Mouse (Mus musculus) ES-Bruce4 (cell line): ENCODE measurements around the gene Ssbp3. TPM values are rescaled to one million over a fixed set of nuclear protein-coding genes. Genes with fewer than 3 reads are reported as not detected.

ENCODE experiments used
- H3K27ac ChIP-seq: 2 replicates; pipeline ENCODE4 v1.5.1; 2012; ENCODE audit warnings: low read length, inconsistent platforms; ENCODE audit not compliant: insufficient read depth
- H3K27me3 ChIP-seq: 2 replicates; pipeline ENCODE4 v1.6.1; 2012; ENCODE audit warnings: mild to moderate bottlenecking, low read length, inconsistent platforms; ENCODE audit not compliant: control insufficient read depth, poor library complexity, insufficient read depth, severe bottlenecking
- H3K36me3 ChIP-seq: 2 replicates; pipeline ENCODE4 v1.6.1; 2012; ENCODE audit warnings: inconsistent platforms, mild to moderate bottlenecking, low read length, moderate library complexity; ENCODE audit not compliant: control insufficient read depth, poor library complexity, insufficient read depth, severe bottlenecking
- H3K4me1 ChIP-seq: one replicate; pipeline ENCODE4 v1.8.1; 2011; ENCODE audit warnings: low read length; ENCODE audit not compliant: control insufficient read depth, insufficient read depth
- H3K4me3 ChIP-seq: 2 replicates; pipeline ENCODE4 v1.5.1; 2011; ENCODE audit warnings: low read depth, mild to moderate bottlenecking, low read length
- H3K9ac ChIP-seq: 2 replicates; pipeline ENCODE4 v1.6.1; 2012; ENCODE audit warnings: low read depth, mild to moderate bottlenecking, inconsistent platforms; ENCODE audit not compliant: poor library complexity, severe bottlenecking
- H3K9me3 ChIP-seq: replicated peaks from 2 replicates; pipeline ENCODE4 v1.6.1; 2012; ENCODE audit warnings: mild to moderate bottlenecking, low read length, inconsistent platforms; ENCODE audit not compliant: control insufficient read depth, poor library complexity, insufficient read depth, severe bottlenecking
- CTCF ChIP-seq: IDR thresholded peaks from one replicate; pipeline ENCODE4 v1.8.1; 2011; ENCODE audit warnings: low read depth, low read length
- EP300 ChIP-seq: IDR thresholded peaks from 2 replicates; pipeline ENCODE4 v1.6.1; 2011; ENCODE audit warnings: low read depth, low read length; ENCODE audit not compliant: insufficient read depth
- POLR2A ChIP-seq: IDR thresholded peaks from one replicate; pipeline ENCODE4 v1.8.1; 2011; ENCODE audit warnings: low read length; ENCODE audit not compliant: insufficient read depth
- polyA plus RNA-seq: library from polyadenylated mRNA; stranded (reverse); fragments of >200 nt; gene quantifications from 2 replicates; pipeline ENCODE4 v1.2.4, GENCODE M21; 2011; ENCODE audit warnings: low read depth; ENCODE audit not compliant: missing spikeins, insufficient read depth, insufficient read length

Gene Ssbp3
- polyA plus RNA-seq, 1 experiment = 245 TPM

DNA sequence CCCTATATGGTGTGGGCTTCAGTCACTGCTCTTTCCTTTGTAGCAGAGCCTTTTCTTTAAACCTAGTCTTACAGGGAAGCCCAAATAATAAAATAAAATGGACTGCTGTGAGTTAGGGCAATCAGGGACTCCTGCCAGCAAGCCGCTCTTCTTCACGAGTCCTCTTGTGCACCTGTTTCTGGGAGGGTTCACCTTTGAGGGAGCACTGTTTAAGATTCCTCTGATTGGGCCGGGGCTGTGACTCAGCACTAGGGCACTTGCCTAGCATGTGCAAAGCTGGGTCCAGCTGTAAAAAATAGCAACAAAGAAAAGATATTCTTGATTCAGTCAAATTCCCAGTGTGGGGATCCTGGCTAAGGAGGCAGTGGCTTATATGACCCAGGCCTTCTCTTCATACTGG lies 34.4 kb downstream of the Ssbp3 start:
- no peaks in the 10 kb centered on the region for H3K27me3 ChIP-seq
- no peak overlapping the region for H3K9ac ChIP-seq
- no peaks in the 10 kb centered on the region for H3K36me3 ChIP-seq
- no peak overlapping the region for H3K4me3 ChIP-seq
- no peaks in the 10 kb centered on the region for H3K9me3 ChIP-seq
- no peak overlapping the region for H3K27ac ChIP-seq
- no peak for TF ChIP-seq EP300
- TF ChIP-seq POLR2A = no peak
- TF ChIP-seq CTCF = no peak
- H3K4me1 ChIP-seq = peaks cover 27% of the 10 kb centered on the region

- no peaks in the 10 kb centered on the region for H3K9me3 ChIP-seq
- no peak overlapping the region for H3K4me3 ChIP-seq
- H3K36me3 ChIP-seq = no peaks in the 10 kb centered on the region
- peaks cover 22% of the 10 kb centered on the region for H3K4me1 ChIP-seq
- H3K9ac ChIP-seq = peak overlapping the region; percentile 43; the same call in 1 of the 2 replicates
- TF ChIP-seq POLR2A (no peak), EP300 (0 out of 2 replicates have a peak, but pooled peaks have one; percentile 7), CTCF (no peak)
- no peaks in the 10 kb centered on the region for H3K27me3 ChIP-seq
- peak overlapping the region; percentile 61 for H3K27ac ChIP-seq
Observed at GRCm38 (mm10) chr4:106947741-106948140, 37.2 kb downstream of the Ssbp3 start.

DNA sequence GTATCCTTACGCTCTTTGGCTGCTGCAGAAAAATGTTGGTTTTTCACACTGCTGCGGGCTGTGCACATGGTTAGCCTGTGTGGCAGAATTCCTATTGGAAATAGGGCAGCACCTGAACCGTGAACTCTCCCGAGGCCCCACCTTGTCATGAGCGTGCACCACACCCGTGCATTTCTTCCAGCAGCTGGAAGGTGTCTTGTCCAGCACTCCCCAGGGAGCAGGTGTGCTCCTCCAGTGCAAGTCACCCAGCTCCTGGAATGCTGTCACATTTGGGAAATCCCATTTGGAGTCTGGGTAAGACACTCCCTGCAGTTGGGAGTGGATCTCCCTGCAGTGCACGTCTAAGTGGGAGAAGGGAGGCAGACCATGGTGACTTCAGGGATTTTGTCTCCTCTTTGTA lies 38.0 kb downstream of the Ssbp3 start:
- Histone ChIP-seq H3K9ac (no peak overlapping the region), H3K4me1 (peaks cover 27% of the 10 kb centered on the region), H3K4me3 (no peak overlapping the region), H3K27ac (peak overlapping the region; percentile 58), H3K36me3 (no peaks in the 10 kb centered on the region), H3K27me3 (no peaks in the 10 kb centered on the region), H3K9me3 (no peaks in the 10 kb centered on the region)
- TF ChIP-seq CTCF = no peak
- 0 out of 2 replicates have a peak, but pooled peaks have one; percentile 31 for TF ChIP-seq EP300

DNA sequence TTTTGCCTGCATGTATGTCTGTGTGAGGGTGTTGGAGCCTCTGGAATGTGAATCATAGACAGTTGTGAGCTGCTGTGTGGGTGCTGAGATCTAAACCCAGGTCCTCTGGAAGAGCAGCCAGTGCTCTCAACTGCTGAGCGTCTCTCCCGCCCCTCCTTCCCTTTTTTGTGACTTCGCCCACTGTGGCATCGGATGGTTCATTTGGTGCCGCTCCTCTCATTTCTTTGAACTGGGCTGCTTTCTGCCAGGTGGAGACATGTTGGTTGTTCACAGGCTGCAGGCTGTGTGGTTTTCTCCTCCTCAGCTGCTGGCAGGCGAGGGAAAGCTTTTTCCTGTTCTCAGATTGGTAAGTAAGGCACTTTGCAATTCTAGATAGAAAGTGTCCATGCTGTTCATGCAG lies 38.7 kb downstream of the Ssbp3 start:
- H3K4me1 ChIP-seq = peaks cover 33% of the 10 kb centered on the region
- H3K36me3 ChIP-seq = no peaks in the 10 kb centered on the region
- no peak overlapping the region for H3K4me3 ChIP-seq
- no peaks in the 10 kb centered on the region for H3K27me3 ChIP-seq
- no peak overlapping the region for H3K9ac ChIP-seq
- H3K9me3 ChIP-seq = no peaks in the 10 kb centered on the region
- peak overlapping the region; percentile 16 for H3K27ac ChIP-seq
- TF ChIP-seq CTCF (no peak), EP300 (no peak), POLR2A (no peak)

DNA sequence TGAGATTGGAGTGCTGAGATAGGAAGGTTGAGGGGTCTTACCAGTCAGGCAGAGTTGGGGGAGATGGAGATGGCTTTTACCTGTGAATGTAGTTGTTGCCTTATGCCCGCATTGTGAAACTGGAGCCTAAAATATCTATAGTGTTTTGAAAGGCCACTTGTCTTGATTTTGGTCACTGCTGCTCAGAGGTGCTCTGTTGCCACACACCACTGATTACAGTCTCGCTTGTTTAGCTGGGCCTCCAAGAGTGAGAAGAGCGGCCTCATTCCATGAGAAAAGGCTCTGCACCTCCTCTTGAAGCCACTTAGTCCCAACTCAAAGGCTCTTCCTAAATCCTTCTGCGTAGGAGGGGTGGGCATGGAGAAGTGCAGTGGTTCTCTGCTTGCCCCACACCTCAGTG lies 40.3 kb downstream of the Ssbp3 start:
- H3K4me1 ChIP-seq = peaks cover 42% of the 10 kb centered on the region
- H3K9me3 ChIP-seq = no peaks in the 10 kb centered on the region
- H3K36me3 ChIP-seq = no peaks in the 10 kb centered on the region
- no peak overlapping the region for H3K9ac ChIP-seq
- no peak for TF ChIP-seq EP300
- no peak for TF ChIP-seq POLR2A
- no peak for TF ChIP-seq CTCF
- H3K27me3 ChIP-seq = no peaks in the 10 kb centered on the region
- no peak overlapping the region for H3K27ac ChIP-seq
- H3K4me3 ChIP-seq = no peak overlapping the region

DNA sequence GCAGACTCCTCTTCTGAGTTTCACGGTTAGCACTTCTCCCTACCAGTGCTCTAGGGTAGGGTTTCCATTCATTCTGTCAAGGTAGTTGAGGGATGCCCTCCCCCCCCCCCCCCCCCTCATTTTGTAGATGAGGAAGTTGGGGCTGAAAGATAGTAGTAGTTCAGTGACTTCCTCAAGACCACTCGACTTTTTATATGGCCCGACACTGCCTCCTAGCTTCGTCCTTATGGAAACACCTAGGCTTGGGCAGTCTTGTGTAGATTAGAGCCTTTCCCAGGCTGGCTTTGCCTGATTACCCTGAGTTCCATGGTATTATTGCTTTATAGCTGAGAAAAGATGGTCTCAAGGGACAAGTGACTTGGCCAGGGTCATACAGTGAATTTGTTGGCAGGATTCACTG lies 41.0 kb downstream of the Ssbp3 start:
- Histone ChIP-seq H3K4me1 (peaks cover 41% of the 10 kb centered on the region), H3K9me3 (no peaks in the 10 kb centered on the region), H3K4me3 (no peak overlapping the region), H3K9ac (no peak overlapping the region), H3K36me3 (no peaks in the 10 kb centered on the region), H3K27me3 (no peaks in the 10 kb centered on the region), H3K27ac (no peak overlapping the region)
- no peak for TF ChIP-seq EP300
- no peak for TF ChIP-seq CTCF
